Mouse (Mus musculus) lung, postnatal 0 days (tissue): Measurements from ENCODE around the gene Pknox2.

Experiments
- CTCF ChIP-seq: IDR thresholded peaks from 2 replicates; pipeline ENCODE4 v1.5.1; 2016; ENCODE audit warnings: antibody characterized with exemption, mild to moderate bottlenecking
- EP300 ChIP-seq: IDR thresholded peaks from 2 replicates; pipeline ENCODE4 v1.6.1; 2016; ENCODE audit warnings: antibody characterized with exemption, mild to moderate bottlenecking, control low read depth

- TF ChIP-seq EP300 (no peak), CTCF (peak; percentile 95)
Measured at GRCm38 (mm10) chr9:36916362-36916761, 230.8 kb downstream of the Pknox2 start.
